Mouse (Mus musculus) megakaryocyte, embryonic 14.5 days (primary cell): ENCODE data around the gene Mroh7.

Experiments
- FLI1 ChIP-seq: IDR thresholded peaks from 2 replicates; pipeline ENCODE4 v1.6.1; 2012; ENCODE audit warnings: low read length, inconsistent platforms, mixed read lengths
- GATA1 ChIP-seq: IDR thresholded peaks from 3 replicates; pipeline ENCODE4 v1.6.1; 2012; ENCODE audit warnings: mixed read lengths, low read length, inconsistent platforms, borderline replicate concordance

- TF ChIP-seq GATA1: no peak
- TF ChIP-seq FLI1: no peak
Measured at GRCm38 (mm10) chr4:106665673-106666072, 65.1 kb downstream of the Mroh7 start.
